Mouse (Mus musculus): ENCODE data around the gene Gm4301. TPM values are rescaled to one million over a fixed set of nuclear protein-coding genes. Genes with fewer than 3 reads are reported as not detected.
"Not testable (repeated sequence)": the region's sequence is repeated elsewhere in the genome, so short reads cannot be mapped to it uniquely, and the experiment has no call there.

Gene Gm4301
- polyA plus RNA-seq (2014; fragmentation: Nextera tagmentation; extraction: Ambion mirVana), result not detected in 2 replicates

DNA sequence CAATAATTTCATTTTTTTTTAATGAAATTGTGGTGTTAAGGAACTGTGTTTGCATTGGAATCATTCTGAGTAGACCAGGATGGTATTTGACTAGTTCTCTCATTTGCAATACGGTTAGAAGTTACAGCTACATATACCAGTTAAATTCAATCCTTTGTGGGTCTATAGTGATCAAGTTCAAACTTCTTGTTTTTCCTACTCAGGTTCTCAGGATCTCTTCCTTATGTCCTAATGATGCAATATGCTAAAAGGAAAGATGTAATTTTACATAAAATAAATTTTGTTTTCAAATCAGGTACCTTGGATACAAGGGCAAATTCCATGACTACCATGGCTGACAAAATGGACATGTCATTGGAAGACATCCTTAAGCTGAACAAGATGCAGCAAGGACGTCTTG lies at the start of gene Gm4301:
TSS of gene Gm4301 (plus strand) at position 301 of the 400 bp plus-strand sequence.
- not testable (repeated sequence) for H3K4me2 ChIP-seq (replicated peaks); H3K9me3 ChIP-seq (ENCODE audit: control insufficient read depth, low read length); H3K4me1 ChIP-seq (replicated peaks; ENCODE audit: control insufficient read depth, insufficient read depth, low read length); DNase-seq (ENCODE audit: low spot score); H3K9ac ChIP-seq; H3K36me3 ChIP-seq (replicated peaks; ENCODE audit: control insufficient read depth, insufficient read depth); H3K27ac ChIP-seq; H3K4me3 ChIP-seq (replicated peaks; ENCODE audit: low read length); H3K27me3 ChIP-seq (ENCODE audit: control insufficient read depth, insufficient read depth, low read length); ATAC-seq (ENCODE audit: low FRiP score)
- WGBS, result no CpG with 5 or more reads among the region's 2 CpGs

DNA sequence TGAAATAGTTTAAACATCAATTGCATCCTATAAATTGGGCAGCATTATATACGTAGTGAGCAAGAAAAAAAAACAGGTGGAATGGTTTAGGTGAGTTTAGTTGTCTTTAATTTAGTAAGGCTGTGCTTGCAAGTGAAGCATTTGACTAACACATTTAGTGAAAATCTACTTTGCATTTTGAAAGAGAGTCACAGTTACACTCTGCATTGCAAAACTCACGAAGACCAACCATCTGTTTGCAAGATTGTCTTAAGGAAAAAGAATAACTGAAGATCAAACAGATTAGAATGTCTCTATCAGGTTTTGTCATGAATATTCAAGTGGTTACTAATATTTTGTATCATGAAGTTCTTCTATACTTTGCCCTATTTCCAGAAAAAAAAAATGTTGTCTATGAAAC lies 39.4 kb upstream of the Gm4301 start:
- DNase-seq (ENCODE audit: low spot score) (no peak), ATAC-seq (ENCODE audit: low FRiP score) (no peak)
- Histone ChIP-seq H3K27me3 (ENCODE audit: control insufficient read depth, insufficient read depth, low read length) (no peaks in the 10 kb centered on the region), H3K9me3 (ENCODE audit: control insufficient read depth, low read length) (no peaks in the 10 kb centered on the region), H3K9ac (no peak overlapping the region), H3K27ac (no peak overlapping the region), H3K36me3 (replicated peaks; ENCODE audit: control insufficient read depth, insufficient read depth) (no peaks in the 10 kb centered on the region), H3K4me1 (replicated peaks; ENCODE audit: control insufficient read depth, insufficient read depth, low read length) (no peaks in the 10 kb centered on the region), H3K4me2 (replicated peaks) (no peak overlapping the region), H3K4me3 (replicated peaks; ENCODE audit: low read length) (no peak overlapping the region)
- 90% methylated on average over 2 of the region's 2 CpGs for WGBS

DNA sequence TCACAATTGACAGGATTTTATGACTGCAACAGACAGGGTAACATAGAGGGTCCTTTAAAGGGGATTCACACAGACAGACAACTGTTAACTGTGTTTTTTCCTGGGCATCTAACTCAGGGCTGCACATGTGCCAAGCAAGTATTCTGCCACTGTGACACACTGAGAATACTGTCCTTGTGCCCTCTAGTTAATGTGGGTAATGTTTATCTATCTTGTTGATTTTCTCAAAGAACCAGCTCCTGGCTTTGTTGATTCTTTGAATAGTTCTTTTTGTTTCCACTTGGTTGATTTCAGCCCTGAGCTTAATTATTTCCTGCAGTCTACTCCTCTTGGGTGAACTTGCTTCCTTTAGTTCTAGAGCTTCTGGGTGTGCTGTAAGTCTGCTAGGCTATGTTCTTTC lies 35.4 kb upstream of the Gm4301 start:
- H3K4me1 ChIP-seq (replicated peaks; ENCODE audit: control insufficient read depth, insufficient read depth, low read length); H3K9me3 ChIP-seq (ENCODE audit: control insufficient read depth, low read length); H3K27me3 ChIP-seq (ENCODE audit: control insufficient read depth, insufficient read depth, low read length); H3K4me3 ChIP-seq (replicated peaks; ENCODE audit: low read length); DNase-seq (ENCODE audit: low spot score); H3K27ac ChIP-seq; ATAC-seq (ENCODE audit: low FRiP score); H3K4me2 ChIP-seq (replicated peaks); H3K36me3 ChIP-seq (replicated peaks; ENCODE audit: control insufficient read depth, insufficient read depth); H3K9ac ChIP-seq: not testable (repeated sequence)

DNA sequence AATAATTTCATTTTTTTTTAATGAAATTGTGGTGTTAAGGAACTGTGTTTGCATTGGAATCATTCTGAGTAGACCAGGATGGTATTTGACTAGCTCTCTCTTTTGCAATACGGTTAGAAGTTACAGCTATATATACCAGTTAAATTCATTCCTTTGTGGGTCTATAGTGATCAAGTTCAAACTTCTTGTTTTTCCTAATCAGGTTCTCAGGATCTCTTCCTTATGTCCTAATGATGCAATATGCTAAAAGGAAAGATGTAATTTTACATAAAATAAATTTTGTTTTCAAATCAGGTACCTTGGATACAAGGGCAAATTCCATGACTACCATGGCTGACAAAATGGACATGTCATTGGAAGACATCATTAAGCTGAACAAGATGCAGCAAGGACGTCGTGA lies 5.1 kb downstream of the Gm4301 start, which contains the start of gene Gm4302:
TSS of gene Gm4302 (plus strand) at position 301 of the 400 bp plus-strand sequence.
- WGBS, result no CpG with 5 or more reads among the region's 3 CpGs
- not testable (repeated sequence) for H3K9ac ChIP-seq; ATAC-seq (ENCODE audit: low FRiP score); H3K27ac ChIP-seq; H3K9me3 ChIP-seq (ENCODE audit: control insufficient read depth, low read length); H3K27me3 ChIP-seq (ENCODE audit: control insufficient read depth, insufficient read depth, low read length); H3K4me2 ChIP-seq (replicated peaks); H3K36me3 ChIP-seq (replicated peaks; ENCODE audit: control insufficient read depth, insufficient read depth); H3K4me1 ChIP-seq (replicated peaks; ENCODE audit: control insufficient read depth, insufficient read depth, low read length); DNase-seq (ENCODE audit: low spot score); H3K4me3 ChIP-seq (replicated peaks; ENCODE audit: low read length)

DNA sequence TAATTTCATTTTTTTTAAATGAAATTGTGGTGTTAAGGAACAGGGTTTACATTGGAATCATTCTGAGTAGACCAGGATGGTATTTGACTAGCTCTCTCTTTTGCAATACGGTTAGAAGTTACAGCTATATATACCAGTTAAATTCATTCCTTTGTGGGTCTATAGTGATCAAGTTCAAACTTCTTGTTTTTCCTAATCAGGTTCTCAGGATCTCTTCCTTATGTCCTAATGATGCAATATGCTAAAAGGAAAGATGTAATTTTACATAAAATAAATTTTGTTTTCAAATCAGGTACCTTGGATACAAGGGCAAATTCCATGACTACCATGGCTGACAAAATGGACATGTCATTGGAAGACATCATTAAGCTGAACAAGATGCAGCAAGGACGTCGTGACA lies 10.2 kb downstream of the Gm4301 start, which contains the start of gene Gm4303:
TSS of gene Gm4303 (plus strand) at position 301 of the 400 bp plus-strand sequence.
- H3K4me2 ChIP-seq (replicated peaks), result not testable (repeated sequence)
- WGBS, result no CpG with 5 or more reads among the region's 3 CpGs

DNA sequence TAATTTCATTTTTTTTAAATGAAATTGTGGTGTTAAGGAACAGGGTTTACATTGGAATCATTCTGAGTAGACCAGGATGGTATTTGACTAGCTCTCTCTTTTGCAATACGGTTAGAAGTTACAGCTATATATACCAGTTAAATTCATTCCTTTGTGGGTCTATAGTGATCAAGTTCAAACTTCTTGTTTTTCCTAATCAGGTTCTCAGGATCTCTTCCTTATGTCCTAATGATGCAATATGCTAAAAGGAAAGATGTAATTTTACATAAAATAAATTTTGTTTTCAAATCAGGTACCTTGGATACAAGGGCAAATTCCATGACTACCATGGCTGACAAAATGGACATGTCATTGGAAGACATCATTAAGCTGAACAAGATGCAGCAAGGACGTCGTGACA lies 15.3 kb downstream of the Gm4301 start, which contains the start of gene Gm4305:
TSS of gene Gm4305 (plus strand) at position 301 of the 400 bp plus-strand sequence.
- not testable (repeated sequence) for H3K4me1 ChIP-seq (replicated peaks; ENCODE audit: control insufficient read depth, insufficient read depth, low read length); H3K4me2 ChIP-seq (replicated peaks); H3K9ac ChIP-seq; H3K36me3 ChIP-seq (replicated peaks; ENCODE audit: control insufficient read depth, insufficient read depth); H3K27me3 ChIP-seq (ENCODE audit: control insufficient read depth, insufficient read depth, low read length); H3K4me3 ChIP-seq (replicated peaks; ENCODE audit: low read length); ATAC-seq (ENCODE audit: low FRiP score); DNase-seq (ENCODE audit: low spot score); H3K9me3 ChIP-seq (ENCODE audit: control insufficient read depth, low read length); H3K27ac ChIP-seq
- WGBS, result no CpG with 5 or more reads among the region's 3 CpGs

More for the DNA sequence above, 10.2 kb downstream of the Gm4301 start, which contains the start of gene Gm4303:
- DNase-seq (ENCODE audit: low spot score); H3K9ac ChIP-seq; H3K27ac ChIP-seq; H3K9me3 ChIP-seq (ENCODE audit: control insufficient read depth, low read length); H3K4me1 ChIP-seq (replicated peaks; ENCODE audit: control insufficient read depth, insufficient read depth, low read length); ATAC-seq (ENCODE audit: low FRiP score); H3K36me3 ChIP-seq (replicated peaks; ENCODE audit: control insufficient read depth, insufficient read depth); H3K4me3 ChIP-seq (replicated peaks; ENCODE audit: low read length); H3K27me3 ChIP-seq (ENCODE audit: control insufficient read depth, insufficient read depth, low read length): not testable (repeated sequence)

DNA sequence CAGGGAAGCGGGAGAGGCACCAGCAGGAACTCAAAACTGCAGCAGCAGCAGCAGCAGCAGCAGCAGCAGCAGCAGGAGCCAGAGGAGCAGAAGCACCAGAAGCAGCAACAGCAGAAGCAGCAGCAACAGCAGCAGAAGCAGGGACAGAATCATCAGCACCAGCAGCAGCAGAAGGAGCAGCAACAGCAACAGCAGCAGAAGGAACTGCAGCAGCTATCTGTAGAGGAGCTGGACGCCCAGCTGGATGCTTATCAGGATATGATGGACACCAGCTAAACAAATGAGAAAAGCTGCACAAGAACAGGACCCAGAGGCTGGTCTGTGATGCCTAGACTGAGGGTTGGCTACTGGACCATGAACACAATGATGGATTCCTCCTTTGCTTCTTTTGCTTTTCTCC lies 21.4 kb downstream of the Gm4301 start:
- H3K4me2 ChIP-seq (replicated peaks); H3K9ac ChIP-seq; H3K9me3 ChIP-seq (ENCODE audit: control insufficient read depth, low read length); H3K4me1 ChIP-seq (replicated peaks; ENCODE audit: control insufficient read depth, insufficient read depth, low read length); H3K36me3 ChIP-seq (replicated peaks; ENCODE audit: control insufficient read depth, insufficient read depth); H3K27me3 ChIP-seq (ENCODE audit: control insufficient read depth, insufficient read depth, low read length); ATAC-seq (ENCODE audit: low FRiP score); H3K27ac ChIP-seq; H3K4me3 ChIP-seq (replicated peaks; ENCODE audit: low read length); DNase-seq (ENCODE audit: low spot score): not testable (repeated sequence)
- 96% methylated on average over 2 of the region's 2 CpGs for WGBS

DNA sequence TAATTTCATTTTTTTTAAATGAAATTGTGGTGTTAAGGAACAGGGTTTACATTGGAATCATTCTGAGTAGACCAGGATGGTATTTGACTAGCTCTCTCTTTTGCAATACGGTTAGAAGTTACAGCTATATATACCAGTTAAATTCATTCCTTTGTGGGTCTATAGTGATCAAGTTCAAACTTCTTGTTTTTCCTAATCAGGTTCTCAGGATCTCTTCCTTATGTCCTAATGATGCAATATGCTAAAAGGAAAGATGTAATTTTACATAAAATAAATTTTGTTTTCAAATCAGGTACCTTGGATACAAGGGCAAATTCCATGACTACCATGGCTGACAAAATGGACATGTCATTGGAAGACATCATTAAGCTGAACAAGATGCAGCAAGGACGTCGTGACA lies 25.6 kb downstream of the Gm4301 start, which contains the start of gene Gm4307:
TSS of gene Gm4307 (plus strand) at position 301 of the 400 bp plus-strand sequence.
- H3K9me3 ChIP-seq (ENCODE audit: control insufficient read depth, low read length); H3K4me1 ChIP-seq (replicated peaks; ENCODE audit: control insufficient read depth, insufficient read depth, low read length); H3K27ac ChIP-seq; H3K9ac ChIP-seq; H3K4me2 ChIP-seq (replicated peaks); H3K4me3 ChIP-seq (replicated peaks; ENCODE audit: low read length); H3K27me3 ChIP-seq (ENCODE audit: control insufficient read depth, insufficient read depth, low read length); H3K36me3 ChIP-seq (replicated peaks; ENCODE audit: control insufficient read depth, insufficient read depth); ATAC-seq (ENCODE audit: low FRiP score); DNase-seq (ENCODE audit: low spot score): not testable (repeated sequence)
- WGBS, result no CpG with 5 or more reads among the region's 3 CpGs

DNA sequence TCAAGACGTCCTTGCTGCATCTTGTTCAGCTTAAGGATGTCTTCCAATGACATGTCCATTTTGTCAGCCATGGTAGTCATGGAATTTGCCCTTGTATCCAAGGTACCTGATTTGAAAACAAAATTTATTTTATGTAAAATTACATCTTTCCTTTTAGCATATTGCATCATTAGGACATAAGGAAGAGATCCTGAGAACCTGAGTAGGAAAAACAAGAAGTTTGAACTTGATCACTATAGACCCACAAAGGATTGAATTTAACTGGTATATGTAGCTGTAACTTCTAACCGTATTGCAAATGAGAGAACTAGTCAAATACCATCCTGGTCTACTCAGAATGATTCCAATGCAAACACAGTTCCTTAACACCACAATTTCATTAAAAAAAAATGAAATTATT lies 47.0 kb downstream of the Gm4301 start, which contains the start of gene Gm4312:
TSS of gene Gm4312 (minus strand) at position 101 of the 400 bp plus-strand sequence.
- H3K9me3 ChIP-seq (ENCODE audit: control insufficient read depth, low read length); ATAC-seq (ENCODE audit: low FRiP score); DNase-seq (ENCODE audit: low spot score); H3K27ac ChIP-seq; H3K9ac ChIP-seq; H3K36me3 ChIP-seq (replicated peaks; ENCODE audit: control insufficient read depth, insufficient read depth); H3K27me3 ChIP-seq (ENCODE audit: control insufficient read depth, insufficient read depth, low read length); H3K4me1 ChIP-seq (replicated peaks; ENCODE audit: control insufficient read depth, insufficient read depth, low read length); H3K4me2 ChIP-seq (replicated peaks); H3K4me3 ChIP-seq (replicated peaks; ENCODE audit: low read length): not testable (repeated sequence)
- WGBS, result no CpG with 5 or more reads among the region's 2 CpGs
